In the genomic region with DNA sequence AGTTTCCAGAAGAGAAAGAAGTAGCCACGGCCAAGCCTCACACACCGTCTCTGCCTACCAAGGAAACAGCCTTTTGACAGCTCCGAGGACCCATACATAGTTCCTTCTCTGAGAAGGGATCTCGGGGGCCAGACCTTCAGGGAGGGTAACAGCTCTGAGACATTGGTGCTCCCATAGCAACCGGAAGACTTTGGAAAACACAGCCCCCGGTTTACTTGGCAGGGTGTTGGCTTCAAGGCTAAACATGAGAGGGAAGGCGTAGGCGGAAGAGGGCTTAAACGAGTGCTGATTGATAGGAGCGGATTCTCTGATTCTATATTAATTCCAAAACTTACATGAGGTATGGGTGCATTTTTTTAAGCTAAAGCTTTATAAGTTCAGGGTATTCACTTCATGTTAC, we compare ENCODE assay signal across 28 mouse cellular contexts. TPM values are rescaled to one million over a fixed set of nuclear protein-coding genes. Genes with fewer than 3 reads are reported as not detected.
DNase-seq lines count a peak whose midpoint lies in the region; TF ChIP-seq lines count a peak whose summit lies in the region.
"Had no signal": no experiment of that assay in that cellular context is flagged by ENCODE, and none has a peak within 500 bp of the region (broad histone marks: within the 10 kb centered on the region; RNA-seq: fewer than 3 reads in every experiment).

No protein-coding gene starts in this region.

- peak; percentile 18 to 26 for DNase-seq in left cerebral cortex, adult 9 months (ENCODE audit: low spot score in 2 of 2)
- no peak for DNase-seq in left cerebral cortex, postnatal 36 days (ENCODE audit: low spot score in 2 of 2)
- peak; percentile 24 for DNase-seq in right cerebral cortex, adult 18-20 months
- DNase-seq in right cerebral cortex, postnatal 25 days, result no peak
- peak; percentile 20 for DNase-seq in brain, embryonic 14.5 days (ENCODE audit: low read depth)
- DNase-seq in cerebellum, postnatal 4 days (ENCODE audit: low spot score in 2 of 2), result no peak
- DNase-seq in cerebellum, adult 9-10 months, result no peak
- DNase-seq: cerebellum, postnatal 10 days; gastrocnemius, postnatal 10 days; heart, adult 18-20 months; kidney, adult 8-10 months; kidney, postnatal 4 days; thymus, postnatal 14 days had no signal

- TF ChIP-seq POLR2A in brain, embryonic 14.5 days (IDR thresholded peaks at IDR 0.05; ENCODE audit: borderline replicate concordance, extremely low read depth, insufficient read depth, insufficient read length, poor library complexity, severe bottlenecking), result no peak

- TF ChIP-seq CTCF in brain, embryonic 14.5 days (IDR thresholded peaks at IDR 0.05; ENCODE audit: borderline replicate concordance, extremely low read depth, insufficient read depth, insufficient read length), result no peak

- intact Hi-C loops in left cerebral cortex, postnatal 36 days (cut with DNase I), result no loop called here

RNA-seq across cellular contexts. Expression of gene Slc2a7, which starts 19.6 kb away (rescaled TPM):
- total RNA-seq in left cerebral cortex, postnatal 36 days (2021), result not detected
- polyA plus RNA-seq in brain, embryonic 14.5 days (2012; rRNA removed), result not detected in 2 replicates
- total RNA-seq: adrenal gland, adult 18-20 months; gastrocnemius, postnatal 10 days; heart, adult 18-20 months; hematopoietic stem cell, adult 5-6 weeks; left cerebral cortex, adult 18-20 months; monocyte, adult 5-6 weeks had no signal
- polyA plus RNA-seq: embryonic facial prominence, embryonic 10.5 days; forebrain, embryonic 13.5 days; heart, embryonic 14.5 days; inflammation-experienced regulatory T-cells, adult 6 months; limb, embryonic 14.5 days; macrophage; midbrain, embryonic 11.5 days; neural tube, embryonic 12.5 days; spleen, adult 2 months had no signal

RNA-seq across cellular contexts. Expression of gene Car6, which starts 32.7 kb away (rescaled TPM):
- total RNA-seq in left cerebral cortex, postnatal 36 days (2021), result not detected
- polyA plus RNA-seq in brain, embryonic 14.5 days (2012; rRNA removed), result not detected in 2 replicates
- total RNA-seq: gastrocnemius, postnatal 10 days; hematopoietic stem cell, adult 5-6 weeks; left cerebral cortex, adult 18-20 months; monocyte, adult 5-6 weeks had no signal
- polyA plus RNA-seq: forebrain, embryonic 13.5 days; heart, embryonic 14.5 days; inflammation-experienced regulatory T-cells, adult 6 months; liver, embryonic 15.5 days; midbrain, embryonic 11.5 days; neural tube, embryonic 12.5 days; spleen, adult 2 months; stomach, embryonic 15.5 days had no signal

RNA-seq across cellular contexts. Expression of gene Slc2a5, which starts 49.3 kb away (rescaled TPM):
- 1 to 10 TPM; 6.3 to 7.3 TPM for total RNA-seq in left cerebral cortex, postnatal 36 days (2021)
- polyA plus RNA-seq in brain, embryonic 14.5 days (2012; rRNA removed), result 2.7 and 3.0 TPM in 2 replicates
- total RNA-seq: hematopoietic stem cell, adult 5-6 weeks had no signal
- polyA plus RNA-seq: inflammation-experienced regulatory T-cells, adult 6 months had no signal

Comparison
In these comparisons a context has a peak if more than half of its experiments do, and no peak if none do; other contexts are left out.
1. DNase-seq: peak in left cerebral cortex, adult 9 months (2 of 2), right cerebral cortex, adult 18-20 months (single experiment) and brain, embryonic 14.5 days (single experiment); none in left cerebral cortex, postnatal 36 days (0 of 2), right cerebral cortex, postnatal 25 days (single experiment), cerebellum, postnatal 4 days (0 of 2) and cerebellum, adult 9-10 months (single experiment).